Mouse (Mus musculus) embryo, embryonic 11 days (tissue): ENCODE results near the gene Gosr1.
"Not testable (repeated sequence)": the region's sequence is repeated elsewhere in the genome, so short reads cannot be mapped to it uniquely, and the experiment has no call there.

Experiments used
- DNase-seq: peaks from one replicate; pipeline ENCODE4 v3.0.0-alpha.2; 2015

Gosr1 gene

GRCm38 (mm10) chr11:76763053-76763740 is at the start of gene Gosr1:
Gene Gosr1 (minus strand): TSS chr11:76763579.
- DNase-seq, result peak; percentile 97

DNA sequence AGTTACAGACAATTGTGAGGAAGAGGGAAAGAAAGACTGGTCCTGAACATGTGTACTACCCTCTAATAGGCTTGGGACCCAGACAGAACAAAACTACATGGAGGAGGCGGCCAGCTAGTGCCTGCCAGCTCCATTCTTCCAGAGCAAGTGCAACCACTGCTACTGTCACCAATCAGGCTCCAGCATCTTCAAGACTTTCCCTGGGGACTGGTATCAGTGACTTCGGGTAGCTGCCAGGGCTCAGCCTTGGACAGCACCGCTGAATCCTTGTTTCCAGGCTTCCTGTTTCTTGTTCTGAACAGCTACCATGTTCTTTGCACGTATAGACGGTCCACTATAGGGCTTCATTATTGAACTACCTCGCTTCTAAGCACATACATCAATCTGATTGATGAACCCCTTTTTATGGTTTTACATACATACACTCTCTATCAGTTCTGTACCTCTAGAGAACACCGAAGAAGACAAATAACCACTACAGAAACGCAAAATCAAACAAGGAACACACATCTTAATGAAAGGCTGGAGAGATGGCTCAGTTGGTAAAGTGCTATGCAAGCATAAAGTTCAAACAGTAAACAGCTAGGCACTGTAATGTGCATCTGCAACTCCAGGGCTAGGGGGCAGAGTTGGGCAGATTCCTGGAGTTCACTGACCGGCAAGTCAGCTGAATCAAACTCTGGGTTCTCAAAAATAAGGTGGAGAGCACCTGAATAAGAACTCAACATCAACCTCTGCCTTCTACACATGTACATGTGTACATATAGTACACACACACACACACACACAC is 47.5 kb upstream of the Gosr1 start:
- DNase-seq, result no peak

- DNase-seq, result no peak
Observed at GRCm38 (mm10) chr11:76809450-76809849, 46.1 kb upstream of the Gosr1 start.

GRCm38 (mm10) chr11:76808550-76808949 is 45.2 kb upstream of the Gosr1 start:
- no peak for DNase-seq

GRCm38 (mm10) chr11:76807007-76807679 is 43.8 kb upstream of the Gosr1 start:
- DNase-seq, result no peak

DNA sequence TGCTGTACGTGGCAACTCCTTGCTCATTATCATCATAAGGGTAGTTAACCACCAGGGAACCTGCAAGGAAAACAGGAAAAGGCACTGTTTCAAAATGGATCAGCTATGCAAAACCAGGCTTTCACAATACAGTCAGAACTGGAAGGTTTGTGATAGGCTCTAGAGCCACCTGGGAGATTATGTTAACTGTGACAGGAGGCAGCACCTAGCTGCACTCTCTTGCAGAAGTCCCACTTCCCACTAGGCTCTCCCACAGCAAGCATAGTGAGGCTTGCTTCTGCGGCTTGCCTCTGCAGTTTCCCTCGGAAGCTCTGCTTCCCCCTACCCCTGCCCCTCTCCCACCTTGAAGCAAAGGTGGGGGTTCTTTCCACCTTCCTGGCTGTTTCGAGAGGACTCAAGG is 42.6 kb upstream of the Gosr1 start:
- no peak for DNase-seq

DNA sequence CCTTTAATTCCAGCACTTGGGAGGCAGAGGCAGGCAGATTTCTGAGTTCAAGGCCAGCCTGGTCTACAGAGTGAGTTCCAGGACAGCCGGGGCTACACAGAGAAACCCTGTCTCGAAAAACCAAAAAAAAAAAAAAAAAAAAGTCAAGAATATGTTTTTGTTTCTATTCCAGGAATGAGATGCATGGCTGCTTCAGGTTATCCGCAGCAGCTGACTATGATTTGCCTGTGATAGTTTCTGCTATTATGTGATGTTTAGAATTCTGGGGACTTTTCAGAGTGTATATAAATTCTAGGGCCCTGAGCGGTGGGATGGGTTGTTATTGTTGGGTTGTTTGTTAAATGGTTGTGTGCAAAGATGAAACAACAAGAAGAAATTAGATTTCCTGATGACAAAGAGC is 41.7 kb upstream of the Gosr1 start:
- DNase-seq, result not testable (repeated sequence)

DNA sequence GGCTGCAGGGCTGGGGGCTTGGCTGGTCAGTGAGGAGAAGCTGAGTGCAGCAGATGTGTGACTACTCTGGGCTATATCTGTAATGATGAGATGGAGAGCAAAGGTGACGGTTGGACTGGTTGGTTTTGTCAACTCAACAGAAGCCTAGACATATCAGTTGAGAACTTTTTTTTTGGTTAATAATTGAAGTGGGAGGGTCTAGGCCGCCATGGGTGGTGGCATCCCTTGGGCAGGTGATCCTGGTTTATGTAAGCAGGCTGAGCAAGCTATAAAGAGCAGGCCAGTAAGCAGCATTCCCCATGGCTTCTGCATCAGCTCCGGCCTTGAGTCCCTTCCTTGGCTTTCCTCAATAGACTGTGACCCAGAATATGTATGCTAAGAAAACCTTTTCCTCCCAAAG is 39.9 kb upstream of the Gosr1 start:
- no peak for DNase-seq

DNA sequence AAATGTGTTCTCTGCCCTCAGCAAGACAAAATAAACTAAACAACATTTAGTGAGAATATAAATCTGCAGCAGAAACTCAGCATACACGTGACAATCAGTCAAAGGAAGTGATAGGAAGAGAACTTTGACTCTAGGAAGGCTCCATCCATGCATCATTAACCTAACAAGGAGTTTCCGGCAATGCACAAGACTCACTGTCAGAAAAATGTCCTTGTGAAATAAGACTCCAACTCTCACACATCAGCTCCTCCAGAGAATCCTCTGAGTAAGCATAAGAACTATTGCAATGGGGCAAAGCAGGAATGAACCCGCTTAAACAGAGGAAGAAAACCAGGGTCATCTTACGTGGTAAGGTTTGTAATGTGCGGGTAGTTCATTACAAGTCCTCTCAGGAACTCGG is 33.9 kb upstream of the Gosr1 start:
- no peak for DNase-seq

- no peak for DNase-seq
Observed at GRCm38 (mm10) chr11:76795326-76795725, 31.9 kb upstream of the Gosr1 start.

DNA sequence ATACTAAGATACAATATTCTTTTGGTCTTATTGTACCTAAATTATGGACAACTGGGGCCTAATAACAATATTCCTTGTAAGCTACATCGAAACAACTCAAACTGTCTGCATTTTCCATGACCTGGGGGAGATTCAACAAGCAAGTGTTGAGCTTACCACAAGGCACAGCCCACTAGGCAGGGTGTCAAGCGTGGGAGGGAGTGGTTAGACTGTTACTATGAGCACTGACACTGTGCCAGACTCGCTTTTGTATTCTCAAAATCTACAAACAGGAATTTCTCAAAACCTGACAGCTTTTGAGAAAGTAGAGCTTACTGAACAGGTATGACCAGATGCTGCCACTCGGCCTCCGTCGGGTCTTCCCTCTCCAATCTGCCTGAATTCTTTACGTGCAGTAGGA is 28.0 kb upstream of the Gosr1 start:
- no peak for DNase-seq

- peak; percentile 72 for DNase-seq
Observed at GRCm38 (mm10) chr11:76789252-76789651, 25.9 kb upstream of the Gosr1 start.

- DNase-seq, result no peak
Observed at GRCm38 (mm10) chr11:76775533-76775932, 12.2 kb upstream of the Gosr1 start.

GRCm38 (mm10) chr11:76773811-76774210 is 10.4 kb upstream of the Gosr1 start:
- no peak for DNase-seq

- DNase-seq, result no peak
Observed at GRCm38 (mm10) chr11:76770566-76770965, 7.2 kb upstream of the Gosr1 start.

- DNase-seq, result no peak
Observed at GRCm38 (mm10) chr11:76763741-76764122, 353 bp upstream of the Gosr1 start.

DNA sequence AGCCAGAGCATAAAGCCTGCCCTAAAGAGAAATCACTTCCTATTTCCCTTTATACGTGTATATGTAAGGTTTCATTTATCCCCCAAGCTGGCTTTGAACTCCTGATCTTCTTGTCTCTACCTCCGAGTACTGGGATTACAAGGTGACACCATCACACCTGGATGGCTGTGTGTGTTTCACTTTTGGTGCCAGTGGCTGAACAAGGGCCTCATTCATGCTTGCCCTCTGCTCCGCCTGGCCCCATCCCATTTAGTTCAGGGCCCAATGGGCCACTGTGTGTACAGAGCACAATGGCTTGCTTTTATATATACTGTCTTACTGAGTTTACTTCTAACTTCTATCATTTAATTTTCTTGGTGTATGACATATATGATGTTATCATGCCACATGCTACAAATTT is 11.1 kb downstream of the Gosr1 start:
- no peak for DNase-seq

DNA sequence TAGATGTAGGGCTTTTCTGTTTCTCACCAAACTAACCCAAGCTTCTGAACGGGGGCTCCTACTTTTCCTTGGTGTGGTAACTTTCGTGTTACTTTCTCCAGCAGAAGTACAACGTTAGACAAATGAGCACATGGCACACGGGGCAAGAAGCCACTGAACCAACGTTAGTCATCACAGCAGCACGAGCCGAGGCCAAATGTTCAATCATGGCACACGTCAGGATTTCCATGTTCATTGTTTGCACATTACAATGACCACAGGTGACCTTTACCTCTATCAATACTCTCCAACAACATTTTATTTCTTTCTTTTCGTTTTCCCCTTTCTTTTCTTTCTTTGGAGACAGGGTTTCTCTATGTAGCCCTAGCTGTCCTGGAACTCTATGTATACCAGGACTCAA is 14.6 kb downstream of the Gosr1 start:
- DNase-seq, result no peak

DNA sequence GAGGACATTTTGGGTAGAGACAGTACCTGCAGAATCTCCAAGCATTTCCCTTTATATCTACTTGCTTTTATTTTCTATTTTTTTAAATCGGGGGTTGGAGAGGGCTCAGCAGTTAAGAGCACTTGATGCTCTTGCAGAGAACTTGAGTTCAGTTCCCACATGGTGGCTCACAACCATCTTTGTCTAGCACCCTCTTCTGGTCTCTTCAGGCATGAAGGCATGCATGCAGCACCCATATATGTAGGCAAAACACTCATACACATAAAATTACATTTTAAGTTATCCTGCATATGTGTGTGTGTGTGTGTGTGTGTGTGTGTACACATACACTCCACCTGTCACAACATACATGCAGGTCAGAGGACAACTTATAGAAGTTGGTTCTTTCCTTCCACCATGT is 17.5 kb downstream of the Gosr1 start:
- DNase-seq, result no peak

- DNase-seq, result peak; percentile 9
Observed at GRCm38 (mm10) chr11:76744550-76744949, 18.8 kb downstream of the Gosr1 start.

DNA sequence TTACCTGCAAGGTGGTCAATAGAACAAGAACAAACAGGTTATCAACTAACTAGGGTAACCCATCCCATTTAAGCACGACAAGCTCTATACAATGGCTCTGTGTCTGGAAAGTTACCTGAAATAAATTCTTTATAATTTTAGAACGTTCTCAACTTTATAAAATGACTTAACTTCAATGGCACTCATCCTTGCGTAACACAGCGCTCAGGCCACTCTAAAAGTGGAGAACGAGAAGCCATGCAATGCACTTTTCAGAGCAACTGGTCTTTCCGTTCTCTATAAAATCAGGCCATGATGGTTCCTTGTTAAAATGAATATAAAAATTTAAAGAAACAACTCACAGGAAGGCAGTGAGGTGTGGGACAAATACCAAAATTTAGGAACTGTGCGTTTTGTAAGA is 20.9 kb downstream of the Gosr1 start:
- no peak for DNase-seq

DNA sequence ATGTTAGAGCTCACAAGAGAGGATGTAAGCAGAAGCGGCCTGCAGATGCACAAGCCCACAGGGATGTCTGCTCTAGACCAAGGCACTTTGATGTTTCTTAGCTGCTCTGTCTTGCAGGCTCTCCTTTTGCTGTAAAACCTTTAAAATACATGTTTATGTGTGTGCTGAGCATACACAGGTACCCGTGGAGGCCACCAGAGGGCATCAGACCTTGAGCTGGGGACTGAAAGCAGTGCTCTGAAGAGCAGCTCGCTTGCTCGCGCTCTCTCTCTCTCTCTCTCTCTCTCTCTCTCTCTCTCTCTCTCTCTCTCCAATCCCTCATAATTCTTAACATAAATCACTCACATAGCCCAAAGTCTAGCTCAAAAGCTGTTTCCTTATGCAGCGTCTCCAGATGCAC is 24.3 kb downstream of the Gosr1 start:
- DNase-seq, result peak; percentile 47

DNA sequence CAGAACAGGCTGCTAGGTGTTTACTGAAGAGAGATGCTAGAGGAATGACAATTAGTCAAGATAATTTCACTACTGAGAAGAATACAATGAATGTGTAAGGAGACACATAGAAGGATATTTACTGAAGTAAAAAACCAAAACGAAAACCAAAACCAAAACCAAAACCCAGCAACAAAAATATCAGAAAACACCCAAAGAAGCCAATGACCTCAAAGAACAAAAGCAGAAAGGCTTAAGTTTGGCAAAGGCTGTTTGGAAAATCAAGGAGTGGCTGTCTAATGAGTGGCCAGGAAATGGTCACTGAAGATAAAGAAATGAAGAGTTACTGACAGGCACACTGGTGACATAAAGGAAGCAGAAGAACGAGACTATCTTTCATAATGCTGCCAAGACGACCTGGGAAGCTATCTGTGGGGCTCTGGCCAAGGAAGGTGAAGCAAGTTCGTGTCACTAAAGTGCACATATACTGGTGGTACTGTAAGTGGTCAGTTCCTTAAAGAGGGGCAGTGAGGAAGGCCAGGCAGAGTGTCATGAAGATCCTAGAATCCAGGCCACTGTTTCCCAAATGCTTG is 27.5 kb downstream of the Gosr1 start:
- DNase-seq, result no peak

DNA sequence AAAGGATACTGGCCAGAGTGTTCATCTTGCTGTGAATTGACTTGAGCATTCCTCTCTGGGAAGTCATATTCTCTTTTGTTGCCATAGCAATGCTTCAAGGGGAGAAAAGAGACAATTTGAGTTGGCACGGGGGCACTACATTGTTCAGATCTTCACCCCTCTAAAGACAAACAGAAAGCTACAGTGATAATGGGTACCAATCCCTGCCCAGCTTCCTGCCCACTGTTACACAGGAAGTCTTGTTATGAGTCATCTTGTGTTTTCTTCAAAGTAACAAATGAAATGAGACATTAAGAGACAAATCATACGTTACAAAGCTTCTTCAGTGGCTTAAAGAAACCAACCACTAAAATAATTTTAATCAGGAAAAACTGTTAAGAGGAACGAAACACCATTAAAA is 28.8 kb downstream of the Gosr1 start:
- no peak for DNase-seq
